Mouse (Mus musculus): ENCODE measurements at regions not wholly inside any gene's neighbourhood (a gene's known extent, or its start where the extent isn't known, plus 50 kb on each side); places are given as distances from the start of the nearest gene placed in this dataset.
A peak's percentile ranks its signal among the peaks of the same experiment; 100 is the strongest.
"Not testable (repeated sequence)": the region's sequence is repeated elsewhere in the genome, so short reads cannot be mapped to it uniquely, and the experiment has no call there.

DNA sequence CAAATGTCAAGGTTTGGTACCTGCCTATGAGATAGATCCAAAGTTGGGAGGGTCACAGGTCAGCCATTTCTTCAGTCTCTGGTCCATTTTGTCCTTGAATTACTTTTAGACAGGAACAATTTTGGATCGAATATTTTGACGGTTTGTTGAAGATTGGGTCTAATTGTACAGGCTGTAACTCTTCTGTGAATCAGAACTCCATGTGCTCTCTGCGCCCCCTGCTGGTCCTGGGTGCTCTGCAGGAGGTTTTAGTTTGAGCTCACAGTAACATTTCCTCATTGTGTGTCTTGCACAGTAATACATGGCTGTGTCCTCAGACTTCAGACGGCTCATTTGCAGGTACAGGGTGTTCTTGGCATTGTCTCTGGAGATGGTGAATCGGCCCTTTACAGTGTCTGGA, 158.1 kb downstream of the Adam6a start:
- not testable (repeated sequence) for DNase-seq

DNA sequence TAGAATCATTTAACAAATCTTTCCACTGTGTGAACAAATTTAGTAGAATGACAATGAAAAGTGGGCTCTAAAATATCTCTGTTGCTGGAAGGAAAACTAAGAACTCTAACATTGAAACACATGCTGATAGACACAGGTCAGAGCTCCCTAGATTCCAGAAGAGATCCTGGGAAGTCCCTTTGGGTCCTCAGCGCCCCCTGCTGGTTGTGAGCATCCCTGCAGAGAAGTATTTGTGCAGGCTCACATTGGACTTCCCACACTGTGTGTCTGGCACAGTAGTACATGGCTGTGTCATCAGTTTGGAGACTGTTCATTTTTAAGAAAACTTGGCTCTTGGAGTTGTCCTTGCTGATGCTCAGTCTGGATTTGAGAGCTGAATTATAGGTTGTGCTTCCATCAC, 172.7 kb downstream of the Adam6a start:
- peak; percentile 2 for DNase-seq

DNA sequence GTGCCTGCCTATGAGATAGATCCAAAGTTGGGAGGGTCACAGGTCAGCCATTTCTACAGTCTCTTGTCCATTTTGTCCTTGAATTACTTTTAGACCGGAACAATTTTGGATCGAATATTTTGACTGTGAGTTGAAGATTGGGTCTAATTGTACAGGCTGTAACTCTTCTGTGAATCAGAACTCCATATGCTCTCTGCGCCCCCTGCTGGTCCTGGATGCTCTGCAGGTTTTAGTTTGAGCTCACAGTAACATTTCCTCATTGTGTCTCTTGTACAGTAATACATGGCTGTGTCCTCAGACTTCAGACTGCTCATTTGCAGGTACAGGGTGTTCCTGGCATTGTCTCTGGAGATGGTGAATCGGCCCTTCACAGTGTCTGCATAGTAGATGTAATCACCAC, 192.1 kb downstream of the Adam6a start:
- no peak for DNase-seq

DNA sequence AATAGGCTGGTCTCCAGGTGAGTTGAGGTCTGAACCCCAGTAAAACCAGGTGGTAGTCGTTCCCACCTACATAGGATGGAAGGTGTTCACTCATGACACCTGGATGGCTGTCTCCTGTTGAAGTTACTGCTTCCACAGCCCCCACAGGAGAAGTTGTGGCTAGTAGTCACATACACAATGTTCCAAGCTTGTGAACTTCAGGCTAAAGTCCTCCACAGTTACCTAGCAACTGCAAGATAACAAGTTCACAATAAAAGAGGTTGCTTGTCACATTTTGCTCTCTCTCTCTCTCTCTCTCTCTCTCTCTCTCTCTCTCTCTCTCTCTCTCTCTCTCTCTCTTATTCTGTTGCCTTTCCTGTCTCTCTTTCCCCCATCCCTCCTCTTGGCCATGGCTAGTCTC, 202.6 kb downstream of the Adam6a start:
- DNase-seq, result no peak

DNA sequence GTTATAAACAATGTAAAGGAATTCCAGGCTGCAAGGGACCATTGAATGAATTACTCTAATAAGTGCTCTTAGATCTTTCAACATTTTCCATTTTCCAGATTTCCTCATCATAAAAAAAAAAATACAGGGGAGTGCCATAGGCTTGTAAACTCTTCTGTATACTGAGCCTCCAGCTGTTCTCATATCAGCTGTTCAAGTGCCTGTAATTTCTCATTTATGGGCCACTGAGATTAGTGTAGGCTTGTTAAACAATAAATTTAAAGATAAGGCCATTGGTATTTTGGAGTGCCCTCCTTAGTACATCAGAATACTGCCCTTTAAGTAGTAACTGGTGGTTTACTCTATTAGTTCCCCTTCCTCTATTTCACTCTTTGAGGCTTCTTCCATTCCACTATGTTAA, 204.3 kb downstream of the Adam6a start:
- no peak for DNase-seq

DNA sequence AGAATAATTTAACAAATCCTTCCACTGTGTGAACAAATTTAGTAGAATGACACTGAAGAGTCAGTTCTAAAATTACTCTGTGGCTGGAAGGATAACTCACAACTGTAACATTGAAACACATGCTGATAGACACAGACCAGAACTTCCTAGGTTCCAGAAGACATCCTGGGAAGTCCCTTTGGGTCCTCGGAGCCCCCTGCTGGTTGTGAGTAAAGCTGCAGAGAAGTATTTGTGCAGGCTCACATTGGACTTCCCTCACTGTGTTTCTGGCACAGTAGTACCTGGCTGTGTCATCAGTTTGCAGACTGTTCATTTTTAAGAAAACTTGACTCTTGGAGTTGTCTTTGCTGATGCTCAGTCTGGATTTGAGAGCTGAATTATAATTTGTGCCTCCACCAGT, 225.9 kb downstream of the Adam6a start:
- no peak for DNase-seq

DNA sequence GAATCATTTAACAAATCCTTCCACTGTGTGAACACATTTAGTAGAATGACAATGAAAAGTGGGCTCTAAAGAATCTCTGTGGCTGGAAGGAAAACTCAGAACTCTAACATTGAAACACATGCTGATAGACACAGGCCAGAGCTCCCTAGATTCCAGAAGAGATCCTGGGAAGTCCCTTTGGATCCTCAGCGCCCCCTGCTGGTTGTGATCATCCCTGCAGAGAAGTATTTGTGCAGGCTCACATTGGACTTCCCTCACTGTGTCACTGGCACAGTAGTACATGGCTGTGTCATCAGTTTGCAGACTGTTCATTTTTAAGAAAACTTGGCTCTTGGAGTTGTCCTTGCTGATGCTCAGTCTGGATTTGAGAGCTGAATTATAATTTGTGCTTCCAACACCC, 252.2 kb downstream of the Adam6a start:
- DNase-seq, result not testable (repeated sequence)

DNA sequence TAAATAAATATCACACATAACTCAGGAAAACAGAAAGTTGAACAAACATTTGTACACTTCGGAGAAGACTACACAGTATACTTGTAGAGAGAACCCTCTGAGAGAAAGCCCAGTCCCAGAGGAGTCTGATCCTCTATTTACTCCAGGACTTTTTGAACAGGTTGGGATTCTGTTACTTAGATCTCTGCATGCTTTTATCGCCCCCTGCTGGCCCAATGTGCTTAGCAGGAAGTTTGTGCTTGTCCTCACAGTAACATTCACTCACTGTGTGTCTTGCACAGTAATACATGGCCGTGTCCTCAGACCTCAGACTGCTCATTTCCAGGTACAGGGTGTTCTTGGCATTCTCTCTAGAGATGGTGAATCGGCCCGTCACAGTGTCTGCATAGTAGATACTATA, 282.7 kb downstream of the Adam6a start:
- no peak for DNase-seq

DNA sequence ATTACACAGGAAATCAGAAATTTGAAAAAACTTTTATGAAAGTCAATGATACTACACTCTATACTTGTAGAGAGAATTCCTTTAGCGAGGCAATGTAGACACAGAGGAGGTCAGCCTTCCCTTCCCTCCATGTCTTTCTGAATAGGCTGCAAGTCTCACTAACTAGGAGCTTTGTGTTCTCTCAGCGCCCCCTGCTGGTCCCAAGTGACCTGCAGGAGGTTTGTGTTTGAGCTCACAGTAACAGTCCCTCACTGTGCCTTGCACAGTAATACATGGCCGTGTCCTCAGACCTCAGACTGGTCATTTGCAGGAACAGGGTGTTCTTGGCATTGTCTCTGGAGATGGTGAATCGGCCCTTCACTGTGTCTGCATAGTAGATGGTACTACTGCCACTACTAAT, 315.2 kb downstream of the Adam6a start:
- peak; percentile 29 for DNase-seq

DNA sequence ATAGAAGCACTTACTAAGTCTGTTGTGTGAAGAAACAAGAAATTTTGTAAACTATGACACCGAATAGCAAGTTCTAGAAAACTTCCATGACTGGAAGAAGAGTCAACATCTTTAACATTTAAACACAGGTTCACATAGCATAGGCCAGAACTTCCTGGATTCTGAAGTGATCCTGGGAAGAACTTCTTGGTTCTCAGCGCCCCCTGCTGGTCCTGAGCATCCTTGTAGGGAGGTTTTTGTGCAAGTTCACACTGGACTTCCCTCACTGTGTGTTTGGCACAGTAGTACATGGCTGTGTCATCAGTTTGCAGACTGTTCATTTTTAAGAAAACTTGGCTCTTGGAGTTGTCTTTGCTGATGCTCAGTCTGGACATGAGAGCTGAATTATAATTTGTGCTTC, 335.1 kb downstream of the Adam6a start:
- no peak for DNase-seq

DNA sequence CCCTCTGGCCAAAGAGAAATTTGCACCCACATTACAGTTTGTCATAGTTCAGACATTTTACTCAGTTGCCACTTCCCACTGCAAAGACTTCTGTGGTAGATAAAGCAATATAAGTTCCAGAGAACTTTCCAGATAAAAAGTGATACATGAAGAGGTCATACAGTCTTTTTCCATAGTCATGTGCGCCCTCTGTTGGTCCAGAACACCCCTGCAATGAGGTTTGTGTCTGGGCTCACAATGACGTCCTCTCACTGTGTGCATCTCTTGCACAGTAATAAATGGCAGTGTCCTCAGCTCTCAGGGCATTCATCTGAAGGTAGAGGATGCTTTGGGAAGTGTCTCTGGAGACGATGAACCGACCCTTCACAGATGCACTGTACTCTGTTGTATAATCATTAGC, 352.4 kb downstream of the Adam6a start:
- no peak for DNase-seq

DNA sequence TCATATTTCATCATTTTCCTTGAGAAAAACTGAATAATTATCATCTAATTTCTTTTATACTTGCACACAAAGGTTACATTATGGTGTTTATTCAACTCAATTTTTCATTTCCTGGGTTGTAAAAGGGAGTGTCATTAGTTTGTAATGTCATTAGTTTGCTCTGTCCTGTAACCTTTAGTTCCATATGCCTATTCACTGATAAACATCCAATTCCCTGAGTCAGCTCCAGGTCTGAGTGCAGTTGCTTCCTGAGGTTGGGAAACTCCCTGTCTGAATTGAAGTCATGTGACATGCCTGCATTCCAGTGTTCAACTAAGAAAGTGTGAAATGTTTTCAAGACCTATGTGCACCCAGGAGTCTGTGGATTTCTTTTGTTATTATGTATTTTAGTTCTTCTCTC, 362.8 kb downstream of the Adam6a start:
- no peak for DNase-seq

DNA sequence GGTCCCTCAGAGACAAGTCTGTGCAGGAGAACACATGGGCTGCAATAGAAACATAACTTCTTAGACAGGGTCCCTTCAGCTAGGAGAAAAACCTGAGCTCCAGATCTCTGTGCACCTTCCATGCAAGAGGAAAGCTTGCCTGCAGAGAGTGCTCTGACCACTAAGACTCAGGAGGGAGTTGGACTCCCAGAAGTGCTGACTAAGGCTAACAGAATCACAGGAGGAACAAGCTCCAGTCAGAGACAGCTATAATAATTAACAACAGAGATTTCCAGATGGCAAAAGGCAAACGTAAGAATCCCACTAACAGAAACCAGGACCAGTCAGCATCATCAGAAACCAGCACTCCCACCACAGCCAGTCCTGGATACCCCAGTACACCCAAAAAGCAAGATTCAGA, 364.0 kb downstream of the Adam6a start:
- DNase-seq, result peak; percentile 21

DNA sequence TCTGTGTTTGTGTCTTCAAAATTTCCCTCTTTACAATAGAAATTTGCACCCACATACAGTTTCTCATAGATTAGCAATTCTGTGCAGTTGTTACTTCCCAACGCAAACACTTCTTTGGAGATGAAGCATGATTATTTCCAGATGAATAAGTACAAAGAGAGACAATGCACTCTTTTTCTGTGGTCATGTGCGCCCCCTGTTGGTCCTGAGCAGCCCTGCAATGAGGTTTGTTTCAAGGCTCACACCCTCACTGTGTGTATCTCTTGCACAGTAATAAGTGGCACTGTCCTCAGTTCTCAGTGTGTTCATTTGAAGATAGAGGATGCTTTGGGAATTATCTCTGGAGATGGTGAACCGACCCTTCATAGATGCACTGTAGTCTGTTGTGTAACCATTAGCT, 368.1 kb downstream of the Adam6a start:
- peak; percentile 17 for DNase-seq

DNA sequence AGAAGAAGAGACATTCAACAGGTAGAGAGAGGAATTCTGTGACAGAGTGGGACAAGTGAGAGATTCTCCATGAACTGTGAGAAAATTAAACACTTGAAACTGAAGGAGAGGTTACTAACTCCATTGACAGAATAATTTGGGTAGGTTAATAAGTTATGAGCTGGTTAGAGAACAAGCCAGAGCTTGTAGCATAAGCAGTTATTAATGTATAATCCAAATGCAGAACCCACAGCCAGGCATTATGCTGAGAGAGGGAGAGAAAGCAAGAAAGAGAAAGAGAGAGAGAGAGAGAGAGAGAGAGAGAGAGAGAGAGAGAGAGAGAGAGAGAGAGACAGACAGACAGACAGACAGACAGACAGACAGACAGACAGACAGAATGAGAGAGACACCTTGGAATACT, 397.0 kb downstream of the Adam6a start:
- peak; percentile 58 for DNase-seq

DNA sequence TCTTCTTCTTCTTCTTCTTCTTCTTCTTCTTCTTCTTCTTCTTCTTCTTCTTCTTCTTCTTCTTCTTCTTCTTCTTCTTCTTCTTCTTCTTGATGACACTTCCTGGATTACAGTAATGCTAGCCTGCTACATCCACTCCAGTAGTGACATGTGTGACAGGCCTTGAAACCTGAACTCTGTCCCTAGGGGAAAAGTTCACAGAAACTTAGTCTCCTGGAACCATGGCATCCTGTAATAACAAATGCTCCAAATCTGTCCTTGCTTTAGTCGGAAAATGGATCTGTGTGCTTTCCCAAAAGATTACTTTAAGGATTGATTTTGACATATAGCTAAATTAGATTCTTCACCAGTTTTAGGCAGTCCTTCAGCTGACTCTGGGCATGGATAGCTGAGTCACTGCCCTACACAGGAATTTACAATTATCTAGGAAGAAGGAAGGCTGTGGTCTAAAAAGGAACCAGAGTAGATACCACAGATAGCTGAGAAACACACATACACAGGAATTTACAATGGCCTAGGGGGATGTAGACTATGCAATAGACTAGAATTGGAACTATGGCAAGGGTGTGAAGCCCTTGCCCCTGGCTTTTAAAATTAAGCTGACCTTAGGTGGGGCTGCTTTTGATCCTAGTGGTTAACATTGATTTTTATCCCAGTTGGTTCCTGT, 400.1 kb downstream of the Adam6a start:
- not testable (repeated sequence) for DNase-seq

DNA sequence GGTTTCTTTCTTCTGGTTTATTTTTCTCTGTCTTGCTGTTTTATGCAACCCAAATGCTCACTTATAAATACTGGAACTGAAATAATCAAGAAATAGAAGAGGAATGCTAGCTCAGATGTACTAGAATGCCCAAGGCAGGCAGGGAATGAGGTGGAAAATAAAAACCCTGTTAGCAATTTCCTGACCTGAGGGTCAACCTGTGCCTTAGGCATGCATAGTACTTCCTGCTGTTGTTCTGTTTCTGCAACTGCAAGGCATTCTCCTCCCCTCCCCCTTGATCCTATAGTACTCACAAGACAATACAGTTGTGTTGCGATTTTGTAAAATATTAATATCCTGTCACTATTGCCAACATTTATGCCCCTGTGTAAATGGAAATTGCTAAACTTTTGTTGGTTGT, 402.1 kb downstream of the Adam6a start:
- DNase-seq, result peak; percentile 87

DNA sequence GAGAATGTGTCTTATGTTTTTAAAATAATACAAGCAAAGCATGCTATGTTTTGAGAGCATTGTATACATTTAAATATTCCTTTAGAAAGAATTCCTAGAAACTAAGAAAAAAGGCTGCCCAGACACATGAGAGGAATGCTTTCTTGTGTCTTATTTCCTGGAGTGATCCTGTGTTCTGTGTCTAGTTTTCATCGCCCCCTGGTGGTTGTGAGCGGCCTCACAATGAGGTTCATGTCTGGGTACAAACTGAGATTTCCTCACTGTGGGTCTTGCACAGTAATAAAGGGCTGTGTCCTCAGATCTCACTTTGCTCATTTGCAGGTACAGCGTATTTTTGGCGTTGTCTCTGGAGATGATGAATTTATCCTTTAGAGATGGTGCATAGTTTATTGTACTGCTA, 404.3 kb downstream of the Adam6a start:
- DNase-seq, result peak; percentile 31

DNA sequence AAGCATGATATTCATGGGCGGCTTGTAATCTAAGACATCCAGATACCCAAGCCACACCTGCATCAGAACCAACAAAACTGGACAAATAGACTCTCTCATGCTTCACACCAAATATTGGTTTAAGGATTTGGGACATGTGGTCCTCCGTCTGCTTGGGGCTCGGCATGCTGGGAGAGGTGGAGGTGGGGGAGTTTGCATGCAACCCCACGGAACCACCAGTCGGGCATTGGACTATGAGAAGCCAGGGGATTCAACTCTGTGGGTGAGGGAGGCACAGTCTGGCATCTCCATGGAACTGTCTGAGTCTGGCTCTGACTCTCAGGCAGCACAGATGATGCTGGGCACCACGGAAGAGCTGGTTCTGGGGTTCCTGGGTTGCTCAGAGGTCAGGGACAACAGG, 430.6 kb downstream of the Adam6a start:
- no peak for DNase-seq

DNA sequence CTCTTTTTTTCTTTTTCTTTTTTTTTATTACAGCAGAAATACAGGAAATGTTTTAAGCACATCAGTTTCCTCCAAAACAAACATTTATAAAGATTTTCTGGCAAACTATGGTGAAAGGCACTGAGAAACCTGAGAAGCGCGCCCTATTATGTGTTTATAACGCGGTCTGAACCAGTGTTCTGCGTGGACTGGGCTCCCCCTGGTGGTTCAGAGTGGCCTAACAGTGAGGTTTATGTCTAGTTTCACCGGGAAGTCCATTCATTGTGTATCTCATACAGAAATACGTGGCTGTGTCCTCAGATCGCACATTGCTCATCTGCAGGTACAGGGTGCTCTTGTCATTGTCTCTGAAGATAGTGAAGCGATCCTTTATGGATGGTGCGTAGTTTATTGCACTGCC, 437.9 kb downstream of the Adam6a start:
- peak; percentile 88 for DNase-seq

DNA sequence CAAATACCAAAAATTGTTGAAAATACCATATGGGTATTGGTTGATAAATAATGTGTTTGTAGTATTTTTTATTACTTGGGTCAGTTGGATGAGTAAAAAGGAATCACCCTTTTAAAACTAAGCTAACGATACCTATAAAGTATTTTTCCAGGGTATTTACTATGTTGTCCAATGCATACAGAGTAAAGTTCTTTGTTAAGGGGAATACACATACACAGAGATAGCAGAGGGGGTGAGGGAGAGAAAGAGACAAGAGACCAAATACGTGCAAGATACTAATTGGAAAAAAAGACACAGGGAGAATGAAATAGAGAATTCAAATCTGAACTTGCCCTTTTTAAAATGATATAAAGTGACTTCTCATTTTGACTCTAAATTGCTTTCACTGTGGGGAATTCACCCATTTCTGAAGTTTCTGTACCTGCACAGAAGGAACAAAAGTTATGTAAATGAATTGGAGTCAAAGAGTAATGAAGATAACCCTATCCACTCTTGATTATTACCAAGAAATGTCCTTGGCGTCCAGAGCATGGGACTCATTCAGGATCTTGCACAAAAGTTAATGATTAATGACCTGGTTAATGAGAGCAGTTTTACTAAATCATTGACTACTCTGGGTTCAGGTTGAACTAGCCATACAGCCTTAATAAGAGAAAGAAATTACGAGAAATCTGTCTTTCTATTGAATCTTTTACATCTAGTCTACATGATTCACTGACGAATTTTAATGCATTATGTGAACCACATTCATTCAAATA, 443.7 kb downstream of the Adam6a start:
- DNase-seq, result peak; percentile 77

DNA sequence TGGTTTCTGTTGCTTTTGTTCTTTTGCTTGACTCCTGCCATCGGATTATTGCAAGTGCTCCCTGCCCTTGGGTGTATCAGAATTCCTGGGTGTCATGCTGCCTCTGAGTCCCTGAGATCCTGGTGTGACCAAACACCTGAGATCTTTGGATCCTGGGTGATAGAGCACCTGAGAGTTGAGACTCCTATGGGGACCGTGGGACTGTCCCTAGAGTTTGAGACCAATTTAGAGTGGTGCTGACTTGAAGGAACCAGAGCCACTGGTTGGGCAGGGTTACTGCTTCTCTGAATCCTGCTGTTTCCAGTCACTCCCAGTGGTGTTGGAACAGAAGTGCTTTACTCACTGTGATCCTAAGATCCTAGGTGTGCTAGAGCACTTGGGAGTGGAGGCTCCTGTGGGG, 448.7 kb downstream of the Adam6a start:
- peak; percentile 16 for DNase-seq

DNA sequence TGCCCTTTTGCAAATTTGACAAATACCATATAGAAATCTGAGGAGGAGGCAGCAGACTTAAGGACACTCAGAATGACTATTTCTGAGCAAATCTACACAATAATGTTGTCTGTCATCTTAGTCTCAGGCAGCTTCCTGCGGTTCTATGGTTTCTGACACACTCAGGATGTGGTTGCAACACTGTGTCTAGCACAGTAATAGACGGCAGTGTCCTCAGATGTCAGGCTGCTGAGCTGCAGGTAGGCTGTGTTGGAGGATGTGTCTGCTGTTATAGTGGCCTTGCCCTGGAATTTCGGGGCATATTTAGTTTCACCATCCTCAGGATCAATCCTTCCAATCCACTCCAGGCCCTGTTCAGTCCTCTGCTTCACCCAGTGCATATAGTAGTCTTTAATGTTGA, 450.6 kb downstream of the Adam6a start:
- not testable (repeated sequence) for DNase-seq

DNA sequence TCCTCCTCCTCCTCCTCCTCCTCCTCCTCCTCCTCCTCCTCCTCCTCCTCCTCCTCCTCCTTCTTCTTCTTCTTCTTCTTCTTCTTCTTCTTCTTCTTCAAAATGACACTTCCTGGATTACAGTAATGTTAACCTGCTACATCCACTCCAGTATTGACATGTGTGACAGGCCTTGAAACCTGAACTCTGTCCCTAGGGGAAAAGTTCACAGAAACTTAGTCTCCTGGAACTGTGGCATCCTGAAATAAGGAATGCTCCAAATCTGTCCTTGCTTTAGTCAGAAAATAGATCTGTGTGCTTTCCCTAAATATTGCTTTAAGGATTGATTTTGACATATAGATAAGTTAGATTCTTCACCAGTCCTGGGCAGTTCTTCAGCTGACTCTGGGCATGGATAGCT, 464.8 kb downstream of the Adam6a start:
- not testable (repeated sequence) for DNase-seq

DNA sequence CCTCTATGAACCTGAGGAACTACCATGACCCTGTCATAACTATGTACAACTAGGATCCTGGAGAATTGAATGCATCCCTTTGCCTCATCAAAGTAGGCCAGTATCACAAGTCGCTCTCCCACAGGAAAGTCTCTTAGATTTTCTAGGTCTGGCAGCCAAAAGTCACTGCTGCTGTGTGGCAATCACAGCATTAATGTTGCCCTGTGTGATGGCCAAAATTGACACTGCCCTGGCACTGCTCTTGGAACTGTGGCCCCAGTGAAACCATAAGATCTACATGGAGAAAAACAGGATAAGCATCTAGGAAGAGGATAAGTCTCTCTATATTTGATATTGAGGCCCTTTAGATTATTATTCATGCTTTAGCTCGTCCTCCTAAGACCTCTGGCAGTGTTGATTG, 465.7 kb downstream of the Adam6a start:
- DNase-seq, result no peak

Measured in kidney, adult 11 months (tissue).